Mouse (Mus musculus) ES-Bruce4 (cell line): Measurements from ENCODE around the gene Rhot1. TPM values are rescaled to one million over a fixed set of nuclear protein-coding genes. Genes with fewer than 3 reads are reported as not detected.

Experiments used
- H3K27ac ChIP-seq: 2 replicates; pipeline ENCODE4 v1.5.1; 2012; ENCODE audit warnings: low read length, inconsistent platforms; ENCODE audit not compliant: insufficient read depth
- H3K27me3 ChIP-seq: 2 replicates; pipeline ENCODE4 v1.6.1; 2012; ENCODE audit warnings: mild to moderate bottlenecking, low read length, inconsistent platforms; ENCODE audit not compliant: control insufficient read depth, poor library complexity, insufficient read depth, severe bottlenecking
- H3K36me3 ChIP-seq: 2 replicates; pipeline ENCODE4 v1.6.1; 2012; ENCODE audit warnings: inconsistent platforms, mild to moderate bottlenecking, low read length, moderate library complexity; ENCODE audit not compliant: control insufficient read depth, poor library complexity, insufficient read depth, severe bottlenecking
- H3K4me1 ChIP-seq: one replicate; pipeline ENCODE4 v1.8.1; 2011; ENCODE audit warnings: low read length; ENCODE audit not compliant: control insufficient read depth, insufficient read depth
- H3K4me3 ChIP-seq: 2 replicates; pipeline ENCODE4 v1.5.1; 2011; ENCODE audit warnings: low read depth, mild to moderate bottlenecking, low read length
- H3K9ac ChIP-seq: 2 replicates; pipeline ENCODE4 v1.6.1; 2012; ENCODE audit warnings: low read depth, mild to moderate bottlenecking, inconsistent platforms; ENCODE audit not compliant: poor library complexity, severe bottlenecking
- H3K9me3 ChIP-seq: replicated peaks from 2 replicates; pipeline ENCODE4 v1.6.1; 2012; ENCODE audit warnings: mild to moderate bottlenecking, low read length, inconsistent platforms; ENCODE audit not compliant: control insufficient read depth, poor library complexity, insufficient read depth, severe bottlenecking
- CTCF ChIP-seq: IDR thresholded peaks from one replicate; pipeline ENCODE4 v1.8.1; 2011; ENCODE audit warnings: low read depth, low read length
- EP300 ChIP-seq: IDR thresholded peaks from 2 replicates; pipeline ENCODE4 v1.6.1; 2011; ENCODE audit warnings: low read depth, low read length; ENCODE audit not compliant: insufficient read depth
- POLR2A ChIP-seq: IDR thresholded peaks from one replicate; pipeline ENCODE4 v1.8.1; 2011; ENCODE audit warnings: low read length; ENCODE audit not compliant: insufficient read depth
- polyA plus RNA-seq: library from polyadenylated mRNA; stranded (reverse); fragments of >200 nt; gene quantifications from 2 replicates; pipeline ENCODE4 v1.2.4, GENCODE M21; 2011; ENCODE audit warnings: low read depth; ENCODE audit not compliant: missing spikeins, insufficient read depth, insufficient read length

The Rhot1 gene
- polyA plus RNA-seq, 1 experiment: 52.5 TPM

GRCm38 (mm10) chr11:80295066-80295465 lies 86.2 kb downstream of the Rhot1 start:
- H3K27ac ChIP-seq: no peak overlapping the region
- peaks cover 2% of the 10 kb centered on the region; the same call in 1 of the 2 replicates for H3K27me3 ChIP-seq
- TF ChIP-seq EP300 (no peak), CTCF (no peak), POLR2A (no peak)
- H3K4me1 ChIP-seq: no peaks in the 10 kb centered on the region
- no peak overlapping the region for H3K9ac ChIP-seq
- no peak overlapping the region for H3K4me3 ChIP-seq
- no peaks in the 10 kb centered on the region for H3K36me3 ChIP-seq
- H3K9me3 ChIP-seq: peaks cover 3% of the 10 kb centered on the region; the same call in 1 of the 2 replicates

- H3K9ac ChIP-seq: no peak overlapping the region
- H3K4me1 ChIP-seq: no peaks in the 10 kb centered on the region
- H3K27ac ChIP-seq: no peak overlapping the region
- H3K9me3 ChIP-seq: peaks cover 3% of the 10 kb centered on the region; the same call in 1 of the 2 replicates
- H3K27me3 ChIP-seq: peaks cover 7% of the 10 kb centered on the region; the same call in 1 of the 2 replicates
- TF ChIP-seq POLR2A (no peak), EP300 (no peak), CTCF (no peak)
- no peak overlapping the region for H3K4me3 ChIP-seq
- no peaks in the 10 kb centered on the region for H3K36me3 ChIP-seq
Measured at GRCm38 (mm10) chr11:80295785-80296184, 87.0 kb downstream of the Rhot1 start.

- no peak overlapping the region for H3K4me3 ChIP-seq
- H3K27ac ChIP-seq: no peak overlapping the region
- H3K9me3 ChIP-seq: no peaks in the 10 kb centered on the region
Measured at GRCm38 (mm10) chr11:80299513-80300235, 90.9 kb downstream of the Rhot1 start.

GRCm38 (mm10) chr11:80300551-80301315 lies 91.9 kb downstream of the Rhot1 start, which contains the start of gene Rhbdl3:
Gene Rhbdl3, plus strand, starts transcription at chr11:80300912.
- H3K36me3 ChIP-seq: no peaks in the 10 kb centered on the region
- H3K27ac ChIP-seq: no peak within 1 kb of the TSS
- TF ChIP-seq POLR2A (no peak), CTCF (no peak), EP300 (no peak)
- H3K9me3 ChIP-seq: no peaks in the 10 kb centered on the region
- peak within 1 kb of the TSS; percentile 69 for H3K9ac ChIP-seq
- peak within 1 kb of the TSS; percentile 78 for H3K4me3 ChIP-seq
- H3K27me3 ChIP-seq: peaks cover 15% of the 10 kb centered on the region; the same call in 1 of the 2 replicates
- no peaks in the 10 kb centered on the region for H3K4me1 ChIP-seq

More at GRCm38 (mm10) chr11:80299513-80300235, 90.9 kb downstream of the Rhot1 start:
- Histone ChIP-seq H3K4me1 (no peaks in the 10 kb centered on the region), H3K36me3 (no peaks in the 10 kb centered on the region), H3K27me3 (peaks cover 15% of the 10 kb centered on the region; the same call in 1 of the 2 replicates), H3K9ac (no peak overlapping the region)
- TF ChIP-seq CTCF: no peak
- no peak for TF ChIP-seq EP300
- no peak for TF ChIP-seq POLR2A

GRCm38 (mm10) chr11:80301316-80302045 lies 92.7 kb downstream of the Rhot1 start:
- Histone ChIP-seq H3K4me1 (no peaks in the 10 kb centered on the region), H3K9ac (peak overlapping the region; percentile 69), H3K4me3 (peak overlapping the region; percentile 78), H3K27me3 (peaks cover 15% of the 10 kb centered on the region; the same call in 1 of the 2 replicates), H3K9me3 (no peaks in the 10 kb centered on the region), H3K36me3 (no peaks in the 10 kb centered on the region), H3K27ac (no peak overlapping the region)
- no peak for TF ChIP-seq EP300
- TF ChIP-seq POLR2A: no peak
- no peak for TF ChIP-seq CTCF
